Mouse (Mus musculus) intestine, postnatal 0 days (tissue): ENCODE data around the gene Fut1. TPM values are rescaled to one million over a fixed set of nuclear protein-coding genes. Genes with fewer than 3 reads are reported as not detected.

Source experiments
- ATAC-seq: fragments of 200-750 bp; cut with Nextera tagmentation; 2 replicates; pipeline ENCODE4 v1.8.0; 2017; ENCODE audit warnings: mild to moderate bottlenecking, moderate TSS enrichment, moderate library complexity
- H3K27ac ChIP-seq: fragments of 300-500 bp; sonication (generic); 2 replicates; pipeline ENCODE4 v1.5.1; 2014; ENCODE audit warnings: mild to moderate bottlenecking, low read depth, low read length, moderate library complexity
- H3K27me3 ChIP-seq: fragments of 300-500 bp; sonication (generic); replicated peaks from 2 replicates; pipeline ENCODE4 v1.6.1; 2014; ENCODE audit warnings: low read length, mixed read lengths; ENCODE audit not compliant: control insufficient read depth, insufficient read depth
- H3K36me3 ChIP-seq: fragments of 300-500 bp; sonication (generic); 2 replicates; pipeline ENCODE4 v1.6.1; 2014; ENCODE audit warnings: mild to moderate bottlenecking, moderate library complexity; ENCODE audit not compliant: control insufficient read depth, insufficient read depth
- H3K4me1 ChIP-seq: fragments of 300-500 bp; sonication (generic); replicated peaks from 2 replicates; pipeline ENCODE4 v1.6.1; 2014; ENCODE audit warnings: antibody characterized with exemption, low read length, mixed read lengths; ENCODE audit not compliant: control insufficient read depth, insufficient read depth
- H3K4me2 ChIP-seq: fragments of 300-500 bp; sonication (generic); replicated peaks from 2 replicates; pipeline ENCODE4 v1.6.1; 2014; ENCODE audit warnings: low read depth, mild to moderate bottlenecking, moderate library complexity
- H3K4me3 ChIP-seq: fragments of 300-500 bp; sonication (generic); 2 replicates; pipeline ENCODE4 v1.5.1; 2014; ENCODE audit warnings: low read depth, low read length
- H3K9ac ChIP-seq: fragments of 300-500 bp; sonication (generic); 2 replicates; pipeline ENCODE4 v1.6.1; 2014; ENCODE audit warnings: mild to moderate bottlenecking, low read depth, low read length
- H3K9me3 ChIP-seq: fragments of 300-500 bp; sonication (generic); 2 replicates; pipeline ENCODE4 v1.6.1; 2016; ENCODE audit warnings: mixed run types; ENCODE audit not compliant: control insufficient read depth
- CTCF ChIP-seq: sonication (generic); IDR thresholded peaks from 2 replicates; pipeline ENCODE4 v1.5.1; 2016; ENCODE audit warnings: low read depth, mild to moderate bottlenecking, control low read depth, antibody characterized with exemption, moderate library complexity
- WGBS: fragments of 180-500 bp; shearing (Covaris S2); extraction: QIAGEN DNeasy Blood & Tissue Kit; methylation state at CpG from one replicate; pipeline ENCODE4 v1.1.7; 2014; 5-methylcytosine and 5-hydroxymethylcytosine counted together
- polyA plus RNA-seq: library from polyadenylated mRNA; unstranded; fragments of >200 nt; fragmentation: Nextera tagmentation; extraction: Ambion mirVana; gene quantifications from 2 replicates; pipeline ENCODE4 v1.2.1, GENCODE M21; 2015

Gene Fut1
- polyA plus RNA-seq, 1 experiment from 2014 or later, result 0.23 TPM

DNA sequence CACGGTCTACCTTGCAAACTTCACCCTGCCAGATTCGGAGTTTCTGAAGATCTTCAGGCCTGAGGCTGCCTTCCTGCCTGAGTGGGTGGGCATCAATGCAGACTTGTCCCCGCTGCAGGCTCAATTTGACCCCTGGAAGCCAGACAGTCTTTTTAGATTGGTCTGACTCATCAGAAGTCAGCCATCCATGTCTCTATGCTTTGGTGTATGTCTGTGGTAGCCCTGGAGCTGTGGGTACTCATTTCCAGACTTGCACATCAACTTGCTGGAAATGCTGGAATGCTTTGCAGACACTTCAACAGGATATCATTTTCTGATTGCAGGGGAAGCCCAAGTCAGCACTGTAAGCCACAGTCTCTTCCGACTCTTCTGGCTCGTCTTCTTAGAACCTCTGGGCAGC, 2.5 kb downstream of the Fut1 start:
- H3K4me1 ChIP-seq, result 0 out of 2 replicates have a peak, but pooled peaks cover 4% of the 10 kb centered on the region
- H3K27me3 ChIP-seq, result peaks cover 70% of the 10 kb centered on the region
- no peak for ATAC-seq
- WGBS, result 89% methylated on average over 5 of the region's 5 CpGs
- no peak overlapping the region for H3K4me2 ChIP-seq
- H3K9ac ChIP-seq, result no peak overlapping the region
- no peak for TF ChIP-seq CTCF
- no peak overlapping the region for H3K27ac ChIP-seq
- H3K4me3 ChIP-seq, result no peak overlapping the region
- H3K9me3 ChIP-seq, result no peaks in the 10 kb centered on the region
- H3K36me3 ChIP-seq, result no peaks in the 10 kb centered on the region

DNA sequence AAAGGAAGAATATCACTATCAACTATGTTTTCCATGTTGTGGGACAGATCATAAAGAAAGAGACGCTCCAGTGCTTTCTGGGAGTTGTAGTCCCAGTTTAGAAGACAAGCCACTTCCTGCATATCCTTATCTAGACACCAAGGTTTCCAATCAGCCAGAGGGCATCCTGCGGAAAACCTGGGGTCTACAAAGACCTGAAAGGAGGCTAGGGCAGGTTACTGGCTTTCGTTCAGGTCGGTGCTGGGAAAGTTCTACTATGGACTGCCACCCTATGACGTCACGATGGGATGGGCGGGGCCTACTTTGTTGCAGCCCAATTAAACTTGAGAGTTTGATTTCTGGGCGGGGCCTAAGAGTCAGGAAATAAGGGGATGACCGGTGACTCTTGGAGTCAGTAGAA, 4.4 kb downstream of the Fut1 start, which contains the start of gene Izumo1:
Izumo1 (plus strand) TSS at position 369 of the 400 bp plus-strand sequence.
- no peaks in the 10 kb centered on the region for H3K9me3 ChIP-seq
- no peak for TF ChIP-seq CTCF
- no peak within 1 kb of the TSS for H3K27ac ChIP-seq
- H3K4me2 ChIP-seq, result no peak within 1 kb of the TSS
- 41% methylated on average over 9 of the region's 9 CpGs for WGBS
- no peak for ATAC-seq
- peaks cover 59% of the 10 kb centered on the region for H3K27me3 ChIP-seq
- H3K4me3 ChIP-seq, result no peak within 1 kb of the TSS
- no peaks in the 10 kb centered on the region for H3K36me3 ChIP-seq
- no peak within 1 kb of the TSS for H3K9ac ChIP-seq
- H3K4me1 ChIP-seq, result 0 out of 2 replicates have a peak, but pooled peaks cover 4% of the 10 kb centered on the region

DNA sequence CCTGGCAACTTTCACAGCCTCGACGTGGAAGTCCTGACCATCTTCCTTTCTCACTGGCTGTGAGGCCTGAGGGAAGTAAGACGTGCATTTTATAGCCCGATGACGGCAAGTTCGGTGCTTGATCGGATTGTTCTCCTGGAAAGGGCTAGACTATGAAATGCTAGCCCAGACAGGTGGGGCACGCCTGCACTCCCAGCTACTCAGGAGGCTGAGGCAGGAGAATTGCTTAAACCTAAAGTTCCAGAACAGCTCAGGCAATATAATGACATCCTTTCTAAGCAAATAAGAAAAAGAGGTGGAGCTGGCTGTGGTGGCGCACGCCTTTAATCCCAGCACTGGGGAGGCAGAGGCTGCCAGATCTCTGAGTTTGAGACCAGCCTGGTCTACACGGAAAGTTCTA, 6.4 kb downstream of the Fut1 start:
- H3K36me3 ChIP-seq, result no peaks in the 10 kb centered on the region
- 95% methylated on average over 11 of the region's 11 CpGs for WGBS
- peaks cover 62% of the 10 kb centered on the region for H3K27me3 ChIP-seq
- no peaks in the 10 kb centered on the region; the same call in 1 of the 2 replicates for H3K4me1 ChIP-seq
- no peak overlapping the region for H3K4me3 ChIP-seq
- H3K9me3 ChIP-seq, result no peaks in the 10 kb centered on the region
- no peak overlapping the region for H3K9ac ChIP-seq
- no peak for ATAC-seq
- TF ChIP-seq CTCF, result no peak
- no peak overlapping the region for H3K27ac ChIP-seq
- H3K4me2 ChIP-seq, result no peak overlapping the region

DNA sequence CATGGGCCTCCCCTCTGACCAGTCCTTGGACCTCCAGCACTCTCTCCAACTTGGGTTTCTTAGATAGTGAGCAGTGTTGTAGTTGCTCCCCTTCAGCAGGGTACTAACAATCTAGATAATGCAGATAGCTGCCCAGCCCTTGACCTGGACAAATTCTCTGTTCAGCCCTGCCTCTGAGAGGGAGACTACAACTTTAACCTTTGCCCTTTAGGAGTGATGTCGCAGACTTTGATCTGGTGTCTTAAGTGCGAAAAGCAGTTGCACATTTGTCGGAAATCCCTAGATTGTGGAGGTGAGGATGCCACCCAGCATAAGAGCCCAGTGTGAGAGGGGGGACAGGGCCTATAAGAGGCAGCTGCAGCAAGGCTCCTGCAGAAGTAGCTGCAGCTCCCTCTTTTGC, 7.6 kb downstream of the Fut1 start:
- 52% methylated on average over 3 of the region's 3 CpGs for WGBS
- H3K36me3 ChIP-seq, result no peaks in the 10 kb centered on the region
- no peak for ATAC-seq
- no peak overlapping the region for H3K9ac ChIP-seq
- H3K4me2 ChIP-seq, result no peak overlapping the region
- no peak overlapping the region for H3K4me3 ChIP-seq
- H3K4me1 ChIP-seq, result no peaks in the 10 kb centered on the region; the same call in 1 of the 2 replicates
- H3K27me3 ChIP-seq, result peaks cover 61% of the 10 kb centered on the region
- no peak for TF ChIP-seq CTCF
- no peaks in the 10 kb centered on the region for H3K9me3 ChIP-seq
- H3K27ac ChIP-seq, result no peak overlapping the region

DNA sequence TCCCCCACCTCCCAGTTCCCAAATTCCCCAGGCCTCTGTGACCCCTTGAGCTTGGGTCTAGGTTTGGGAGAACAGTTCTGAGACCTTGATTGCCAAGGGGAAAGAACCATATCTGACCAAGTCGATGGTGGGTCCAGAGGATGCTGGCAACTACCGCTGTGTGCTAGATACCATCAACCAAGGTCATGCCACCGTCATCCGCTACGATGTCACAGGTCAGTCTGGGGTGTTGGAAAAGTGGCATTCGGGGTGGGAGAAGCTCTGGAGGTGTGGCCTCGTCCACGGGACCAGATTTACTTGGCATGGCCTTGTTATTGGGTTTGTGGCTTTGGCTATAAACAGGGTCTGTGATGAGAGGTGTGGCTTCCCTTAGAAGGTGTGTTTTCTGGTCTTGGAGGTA, 8.4 kb downstream of the Fut1 start:
- Histone ChIP-seq H3K36me3 (no peaks in the 10 kb centered on the region), H3K27ac (no peak overlapping the region), H3K4me3 (no peak overlapping the region), H3K27me3 (peaks cover 62% of the 10 kb centered on the region), H3K9ac (no peak overlapping the region), H3K4me1 (no peaks in the 10 kb centered on the region; the same call in 1 of the 2 replicates), H3K4me2 (no peak overlapping the region), H3K9me3 (no peaks in the 10 kb centered on the region)
- no peak for ATAC-seq
- TF ChIP-seq CTCF, result no peak
- WGBS, result 85% methylated on average over 8 of the region's 8 CpGs

DNA sequence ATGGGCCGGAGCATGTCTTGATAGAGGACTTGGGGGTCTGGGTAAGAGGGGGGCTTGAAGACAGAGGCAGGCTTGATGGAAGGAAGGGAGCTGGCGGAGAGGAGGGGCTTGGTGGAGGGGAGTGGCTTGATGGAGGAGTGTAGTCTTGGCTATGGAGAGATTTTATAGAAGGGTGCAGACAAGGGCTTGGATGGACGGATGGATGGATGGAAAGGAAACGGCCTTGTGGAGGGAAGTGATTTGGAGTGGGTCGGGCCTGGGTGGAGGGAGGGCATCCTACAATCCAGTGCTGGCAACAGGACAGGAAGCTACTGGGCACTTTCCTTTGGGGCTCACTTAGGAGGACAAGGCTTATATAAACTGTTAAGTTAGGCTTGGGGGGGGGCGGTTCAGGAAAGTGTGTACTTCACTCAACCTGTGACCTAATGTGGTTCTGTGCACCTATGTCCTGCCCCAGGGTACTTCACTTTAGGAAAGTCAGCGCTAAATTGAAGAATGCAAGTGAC, 9.5 kb downstream of the Fut1 start:
- Histone ChIP-seq H3K36me3 (no peaks in the 10 kb centered on the region), H3K4me3 (no peak overlapping the region), H3K9ac (no peak overlapping the region), H3K4me2 (no peak overlapping the region), H3K27me3 (peaks cover 66% of the 10 kb centered on the region), H3K4me1 (no peaks in the 10 kb centered on the region; the same call in 1 of the 2 replicates), H3K27ac (no peak overlapping the region), H3K9me3 (no peaks in the 10 kb centered on the region)
- no peak for ATAC-seq
- TF ChIP-seq CTCF, result no peak
- 84% methylated on average over 7 of the region's 7 CpGs for WGBS
